Mouse (Mus musculus): ENCODE data around the gene Plcb1. TPM values are rescaled to one million over a fixed set of nuclear protein-coding genes. Genes with fewer than 3 reads are reported as not detected.

The Plcb1 gene
- polyA plus RNA-seq, 1 experiment from 2014 or later: 5.2 TPM

DNA sequence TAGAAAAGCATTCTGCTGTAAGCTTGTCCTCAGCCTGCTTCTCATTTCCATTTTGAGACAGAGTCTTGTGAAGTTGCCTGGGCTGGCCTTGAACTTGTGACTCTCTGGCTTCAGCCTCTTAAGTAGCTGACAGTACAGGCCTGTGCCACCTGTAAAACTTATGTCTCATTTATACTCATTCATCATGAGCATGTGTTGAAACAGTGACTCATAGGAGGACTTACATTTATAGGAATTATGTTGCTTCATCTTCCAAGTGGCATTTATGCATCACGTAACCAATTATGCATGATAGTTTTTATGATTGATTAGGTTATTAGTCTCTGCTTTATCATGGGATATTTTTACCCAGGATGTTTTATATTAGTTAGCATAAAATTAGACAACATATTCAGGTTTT, 667.7 kb downstream of the Plcb1 start:
- Histone ChIP-seq H3K4me1 (replicated peaks) (no peaks in the 10 kb centered on the region), H3K4me3 (no peak overlapping the region), H3K4me2 (no peak overlapping the region), H3K9me3 (replicated peaks) (no peaks in the 10 kb centered on the region), H3K36me3 (no peaks in the 10 kb centered on the region), H3K27ac (no peak overlapping the region), H3K9ac (no peak overlapping the region), H3K27me3 (no peaks in the 10 kb centered on the region)
- ATAC-seq (replicated peaks; ENCODE audit: insufficient number of reproducible peaks, insufficient read depth, low FRiP score, low read depth): no peak
- 94% methylated on average over 1 of the region's 1 CpGs for WGBS

DNA sequence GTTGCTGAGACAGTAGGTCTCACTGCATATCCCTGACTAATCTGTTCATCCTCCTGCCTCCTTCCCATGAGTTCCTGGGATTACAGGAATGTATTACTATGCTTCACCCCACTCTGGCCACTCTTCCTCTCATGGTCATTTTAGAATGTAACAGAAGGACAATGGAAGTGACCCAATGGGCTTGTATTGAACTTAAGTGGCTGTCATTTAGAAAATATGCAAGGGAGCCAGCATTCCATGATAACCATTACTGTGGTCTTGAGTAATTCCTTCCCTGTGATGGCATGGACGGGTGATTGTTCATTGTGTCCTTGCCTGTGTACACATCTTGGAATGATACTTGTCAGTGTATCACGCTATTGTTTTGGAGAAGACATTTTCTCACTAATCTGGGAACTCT, 668.1 kb downstream of the Plcb1 start:
- H3K36me3 ChIP-seq: no peaks in the 10 kb centered on the region
- WGBS: 63% methylated on average over 2 of the region's 2 CpGs
- H3K4me3 ChIP-seq: no peak overlapping the region
- no peaks in the 10 kb centered on the region for H3K4me1 ChIP-seq (replicated peaks)
- H3K4me2 ChIP-seq: no peak overlapping the region
- H3K9ac ChIP-seq: no peak overlapping the region
- no peak for ATAC-seq (replicated peaks; ENCODE audit: insufficient number of reproducible peaks, insufficient read depth, low FRiP score, low read depth)
- no peaks in the 10 kb centered on the region for H3K27me3 ChIP-seq
- H3K27ac ChIP-seq: no peak overlapping the region
- H3K9me3 ChIP-seq (replicated peaks): no peaks in the 10 kb centered on the region

DNA sequence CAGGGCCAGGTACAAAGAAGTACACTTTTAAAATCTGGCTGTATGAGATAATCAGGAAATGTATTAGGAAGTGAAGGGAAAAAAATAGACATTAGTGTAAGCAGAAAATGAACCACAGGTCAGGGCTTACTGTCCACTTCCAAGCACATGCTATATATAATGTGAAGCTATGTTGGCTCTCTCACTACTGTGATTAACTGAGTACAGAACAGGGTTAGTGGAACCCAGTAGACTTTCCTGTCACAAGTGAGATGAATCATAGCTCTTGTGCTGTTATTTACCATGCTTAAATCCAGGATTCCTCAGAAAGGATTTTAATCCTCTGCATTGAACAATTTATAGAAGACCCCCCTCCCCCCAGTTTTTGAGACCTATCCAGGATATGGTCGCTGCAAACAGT, 668.6 kb downstream of the Plcb1 start:
- no peak for ATAC-seq (replicated peaks; ENCODE audit: insufficient number of reproducible peaks, insufficient read depth, low FRiP score, low read depth)
- H3K9me3 ChIP-seq (replicated peaks): no peaks in the 10 kb centered on the region
- no peak overlapping the region for H3K4me2 ChIP-seq
- H3K9ac ChIP-seq: no peak overlapping the region
- no peaks in the 10 kb centered on the region for H3K36me3 ChIP-seq
- H3K27me3 ChIP-seq: no peaks in the 10 kb centered on the region
- H3K4me1 ChIP-seq (replicated peaks): no peaks in the 10 kb centered on the region
- no peak overlapping the region for H3K27ac ChIP-seq
- no peak overlapping the region for H3K4me3 ChIP-seq
- WGBS: 52% methylated on average over 1 of the region's 1 CpGs

DNA sequence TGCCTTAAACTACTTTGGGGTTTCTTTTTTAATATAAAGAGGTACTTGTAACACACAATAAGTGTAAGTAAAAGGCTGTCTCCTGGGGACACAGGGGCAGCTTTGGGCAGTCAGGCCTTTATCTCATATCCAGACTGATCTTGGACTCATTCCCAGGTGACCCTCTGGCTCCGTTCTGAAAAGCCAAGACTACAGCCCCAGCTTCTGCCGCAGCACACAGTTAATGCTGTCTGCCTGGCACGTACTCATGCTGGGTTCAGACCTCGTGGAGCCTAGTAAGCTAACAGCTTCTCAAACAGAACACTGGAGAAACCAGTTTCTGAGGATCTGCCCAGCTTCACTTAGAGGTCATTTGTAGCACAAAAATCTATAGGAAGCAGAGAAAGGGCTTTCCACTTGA, 682.0 kb downstream of the Plcb1 start:
- no peaks in the 10 kb centered on the region for H3K36me3 ChIP-seq
- peak overlapping the region; percentile 58 for H3K27ac ChIP-seq
- H3K4me3 ChIP-seq: no peak overlapping the region
- 0 out of 2 replicates have a peak, but pooled peaks have one; percentile 66 for ATAC-seq (replicated peaks; ENCODE audit: insufficient number of reproducible peaks, insufficient read depth, low FRiP score, low read depth)
- no peaks in the 10 kb centered on the region for H3K27me3 ChIP-seq
- H3K9me3 ChIP-seq (replicated peaks): no peaks in the 10 kb centered on the region
- peak overlapping the region; percentile 23; the same call in 1 of the 2 replicates for H3K4me2 ChIP-seq
- no peak overlapping the region for H3K9ac ChIP-seq
- WGBS: 13% methylated on average over 4 of the region's 4 CpGs
- peaks cover 9% of the 10 kb centered on the region for H3K4me1 ChIP-seq (replicated peaks)

DNA sequence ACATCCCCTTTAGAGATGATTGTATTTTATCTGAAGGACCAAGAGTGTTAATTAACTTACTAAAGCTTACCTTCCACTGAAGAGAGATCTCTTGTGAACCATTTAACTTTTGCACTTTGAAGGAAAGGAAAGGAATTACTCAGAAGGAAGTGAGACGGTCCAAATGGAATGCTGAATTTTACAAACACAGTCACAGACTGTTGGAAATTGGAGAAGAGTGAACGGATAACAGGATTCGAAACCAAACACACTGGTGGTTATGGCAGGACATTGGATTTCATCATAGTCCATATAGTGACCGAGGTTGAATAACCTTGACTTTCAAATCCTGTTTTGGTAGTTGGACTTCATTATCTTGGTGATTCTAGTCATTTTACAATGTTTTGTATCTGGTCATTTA, 688.2 kb downstream of the Plcb1 start:
- H3K9me3 ChIP-seq (replicated peaks): no peaks in the 10 kb centered on the region
- 65% methylated on average over 4 of the region's 4 CpGs for WGBS
- no peak overlapping the region for H3K27ac ChIP-seq
- H3K27me3 ChIP-seq: no peaks in the 10 kb centered on the region
- H3K4me3 ChIP-seq: no peak overlapping the region
- H3K4me2 ChIP-seq: no peak overlapping the region
- no peak overlapping the region for H3K9ac ChIP-seq
- H3K4me1 ChIP-seq (replicated peaks): no peaks in the 10 kb centered on the region
- ATAC-seq (replicated peaks; ENCODE audit: insufficient number of reproducible peaks, insufficient read depth, low FRiP score, low read depth): no peak
- no peaks in the 10 kb centered on the region for H3K36me3 ChIP-seq

DNA sequence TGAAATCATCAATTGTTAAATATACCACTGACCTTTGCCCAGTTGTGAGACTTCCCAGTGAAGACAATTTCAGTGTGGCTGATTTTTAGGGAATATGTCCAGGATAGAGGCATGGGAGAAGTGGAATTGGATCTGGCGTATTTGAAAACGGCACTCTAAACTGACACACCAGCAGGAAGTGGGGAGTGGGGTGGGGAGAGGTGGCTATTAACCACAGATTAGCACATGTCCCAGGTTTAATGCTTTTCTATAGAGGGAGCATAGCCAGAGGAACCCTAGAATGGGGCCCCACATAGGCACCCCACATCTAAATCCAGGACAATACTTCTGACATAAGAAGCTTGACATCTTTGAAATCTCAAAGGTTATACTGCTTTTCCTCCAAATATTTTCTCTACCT, 699.4 kb downstream of the Plcb1 start:
- 64% methylated on average over 2 of the region's 2 CpGs for WGBS
- Histone ChIP-seq H3K9me3 (replicated peaks) (no peaks in the 10 kb centered on the region), H3K4me1 (replicated peaks) (no peaks in the 10 kb centered on the region), H3K36me3 (no peaks in the 10 kb centered on the region), H3K27me3 (no peaks in the 10 kb centered on the region), H3K27ac (no peak overlapping the region), H3K9ac (no peak overlapping the region), H3K4me3 (no peak overlapping the region), H3K4me2 (no peak overlapping the region)
- ATAC-seq (replicated peaks; ENCODE audit: insufficient number of reproducible peaks, insufficient read depth, low FRiP score, low read depth): no peak

GRCm38 (mm10) chr2:135488277-135488676, 702.4 kb downstream of the Plcb1 start:
- Histone ChIP-seq H3K4me2 (no peak overlapping the region), H3K36me3 (no peaks in the 10 kb centered on the region), H3K4me3 (no peak overlapping the region), H3K27ac (no peak overlapping the region), H3K4me1 (replicated peaks) (peaks cover 7% of the 10 kb centered on the region), H3K9me3 (replicated peaks) (no peaks in the 10 kb centered on the region), H3K27me3 (no peaks in the 10 kb centered on the region), H3K9ac (no peak overlapping the region)
- ATAC-seq (replicated peaks; ENCODE audit: insufficient number of reproducible peaks, insufficient read depth, low FRiP score, low read depth): no peak
- 80% methylated on average over 2 of the region's 2 CpGs for WGBS

- Histone ChIP-seq H3K9me3 (replicated peaks) (no peaks in the 10 kb centered on the region), H3K4me3 (no peak overlapping the region), H3K9ac (no peak overlapping the region), H3K27me3 (no peaks in the 10 kb centered on the region), H3K4me1 (replicated peaks) (peaks cover 7% of the 10 kb centered on the region), H3K27ac (no peak overlapping the region), H3K36me3 (no peaks in the 10 kb centered on the region), H3K4me2 (no peak overlapping the region)
- WGBS: 92% methylated on average over 2 of the region's 2 CpGs
- ATAC-seq (replicated peaks; ENCODE audit: insufficient number of reproducible peaks, insufficient read depth, low FRiP score, low read depth): no peak
Observed at GRCm38 (mm10) chr2:135489127-135489526, 703.3 kb downstream of the Plcb1 start.

DNA sequence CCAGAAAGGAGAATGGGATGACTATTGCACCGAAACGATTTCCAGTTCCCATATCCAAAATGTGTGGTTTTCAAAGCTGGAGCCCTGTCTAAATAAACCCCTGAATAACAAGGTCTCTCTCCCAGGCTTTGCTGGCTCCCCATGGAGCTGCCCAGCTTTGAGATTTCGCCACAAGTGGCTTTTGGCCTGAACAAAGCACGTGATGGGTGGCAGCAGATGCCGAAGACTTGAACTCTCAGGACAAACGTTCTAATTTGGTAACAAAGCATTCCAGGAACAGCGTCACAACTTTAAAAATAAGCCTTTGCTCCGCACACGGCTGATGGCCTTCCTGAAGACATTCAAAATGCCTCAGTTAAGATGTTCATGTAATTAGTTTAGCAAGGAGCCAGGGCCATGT, 706.9 kb downstream of the Plcb1 start:
- ATAC-seq (replicated peaks; ENCODE audit: insufficient number of reproducible peaks, insufficient read depth, low FRiP score, low read depth): no peak

GRCm38 (mm10) chr2:135496553-135496952, 710.7 kb downstream of the Plcb1 start:
- Histone ChIP-seq H3K4me2 (no peak overlapping the region), H3K9me3 (replicated peaks) (no peaks in the 10 kb centered on the region), H3K4me1 (replicated peaks) (peaks cover 7% of the 10 kb centered on the region), H3K4me3 (no peak overlapping the region), H3K36me3 (no peaks in the 10 kb centered on the region), H3K27me3 (no peaks in the 10 kb centered on the region), H3K27ac (no peak overlapping the region), H3K9ac (no peak overlapping the region)
- 59% methylated on average over 3 of the region's 3 CpGs for WGBS
- no peak for ATAC-seq (replicated peaks; ENCODE audit: insufficient number of reproducible peaks, insufficient read depth, low FRiP score, low read depth)

More for the DNA sequence above, 706.9 kb downstream of the Plcb1 start:
- H3K4me2 ChIP-seq: no peak overlapping the region
- H3K4me3 ChIP-seq: no peak overlapping the region
- H3K4me1 ChIP-seq (replicated peaks): peaks cover 7% of the 10 kb centered on the region
- no peak overlapping the region for H3K9ac ChIP-seq
- H3K27me3 ChIP-seq: no peaks in the 10 kb centered on the region
- no peaks in the 10 kb centered on the region for H3K9me3 ChIP-seq (replicated peaks)
- H3K36me3 ChIP-seq: no peaks in the 10 kb centered on the region
- H3K27ac ChIP-seq: 0 out of 2 replicates have a peak overlapping the region, but pooled peaks have one; percentile 22
- WGBS: 57% methylated on average over 9 of the region's 9 CpGs

DNA sequence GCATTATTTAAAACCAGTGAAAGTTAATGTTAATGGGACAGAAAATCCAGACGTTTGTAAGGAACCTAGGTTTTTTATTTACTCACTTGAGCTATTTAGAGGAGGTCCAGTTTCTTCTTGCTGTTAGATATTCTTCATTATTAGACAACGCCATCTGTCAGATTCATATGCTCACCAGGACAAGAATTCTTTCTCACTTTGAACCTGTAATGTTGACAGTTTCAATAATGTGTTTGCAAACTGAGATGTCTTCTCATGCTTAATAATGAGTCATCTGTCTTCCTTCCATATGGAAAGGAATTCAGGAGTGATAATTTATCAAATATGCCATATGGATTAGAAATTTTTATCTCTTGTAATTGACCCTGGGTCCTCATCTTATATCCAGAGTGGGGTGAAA, 711.4 kb downstream of the Plcb1 start:
- 70% methylated on average over 2 of the region's 2 CpGs for WGBS
- no peaks in the 10 kb centered on the region for H3K27me3 ChIP-seq
- ATAC-seq (replicated peaks; ENCODE audit: insufficient number of reproducible peaks, insufficient read depth, low FRiP score, low read depth): no peak

DNA sequence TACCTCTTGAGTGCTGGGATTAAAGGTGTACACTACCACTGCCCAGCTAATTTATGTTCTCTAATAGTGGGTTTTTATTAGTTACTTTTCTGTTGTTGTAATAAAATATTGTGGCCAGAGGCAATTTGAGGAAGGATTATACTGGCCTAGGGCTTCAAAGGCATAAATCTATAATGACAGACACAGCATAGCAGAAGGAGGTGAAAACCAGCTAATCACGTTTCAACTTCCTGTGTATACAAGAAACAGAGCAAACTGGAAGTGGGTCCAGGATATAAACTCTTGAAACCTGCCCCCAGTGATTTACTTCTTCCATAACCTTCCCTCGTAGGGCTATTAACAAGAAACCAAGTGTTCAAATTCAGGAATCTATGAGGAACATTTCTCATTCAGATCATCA, 715.0 kb downstream of the Plcb1 start:
- 58% methylated on average over 2 of the region's 2 CpGs for WGBS
- Histone ChIP-seq H3K9ac (no peak overlapping the region), H3K4me2 (no peak overlapping the region), H3K4me3 (no peak overlapping the region), H3K27ac (no peak overlapping the region), H3K36me3 (no peaks in the 10 kb centered on the region), H3K4me1 (replicated peaks) (no peaks in the 10 kb centered on the region), H3K9me3 (replicated peaks) (no peaks in the 10 kb centered on the region), H3K27me3 (no peaks in the 10 kb centered on the region)
- no peak for ATAC-seq (replicated peaks; ENCODE audit: insufficient number of reproducible peaks, insufficient read depth, low FRiP score, low read depth)

More for the DNA sequence above, 711.4 kb downstream of the Plcb1 start:
- no peak overlapping the region for H3K9ac ChIP-seq
- no peak overlapping the region for H3K4me2 ChIP-seq
- no peaks in the 10 kb centered on the region for H3K9me3 ChIP-seq (replicated peaks)
- peaks cover 7% of the 10 kb centered on the region for H3K4me1 ChIP-seq (replicated peaks)
- no peak overlapping the region for H3K27ac ChIP-seq
- no peak overlapping the region for H3K4me3 ChIP-seq
- H3K36me3 ChIP-seq: no peaks in the 10 kb centered on the region
